Mouse (Mus musculus): ENCODE measurements around the gene Isy1. TPM values are rescaled to one million over a fixed set of nuclear protein-coding genes. Genes with fewer than 3 reads are reported as not detected.
"Not testable (repeated sequence)": the region's sequence is repeated elsewhere in the genome, so short reads cannot be mapped to it uniquely, and the experiment has no call there.

Isy1 gene
- polyA plus RNA-seq, 1 experiment, result 44.4 TPM

DNA sequence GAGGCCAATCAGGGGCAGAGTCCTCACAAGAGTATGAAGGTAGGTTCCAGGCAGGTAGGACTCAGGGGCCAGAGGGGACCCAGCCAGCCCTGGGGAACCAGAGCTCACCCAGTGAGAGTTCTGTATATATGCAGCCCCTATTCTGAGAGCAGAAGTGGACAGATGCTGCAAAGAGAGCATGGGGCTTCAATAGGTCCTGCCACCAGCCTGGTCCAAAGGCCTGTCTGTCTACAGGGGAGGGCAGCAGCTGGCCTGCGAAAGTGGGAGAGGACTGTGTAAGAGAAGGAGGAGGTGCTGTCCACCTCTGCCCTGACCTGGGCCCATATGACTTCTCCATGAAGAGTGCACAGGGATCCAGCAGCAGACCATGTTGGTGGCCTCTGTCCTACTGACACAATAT is 61.9 kb downstream of the Isy1 start:
- Histone ChIP-seq H3K4me3 (ENCODE audit: insufficient read depth, poor library complexity, severe bottlenecking) (no peak overlapping the region), H3K27me3 (ENCODE audit: control insufficient read depth, insufficient read depth, insufficient read length) (no peaks in the 10 kb centered on the region), H3ac (ENCODE audit: control insufficient read depth, insufficient read length, low read depth) (no peak overlapping the region), H3K79me3 (ENCODE audit: low read depth) (no peaks in the 10 kb centered on the region), H3K36me3 (ENCODE audit: control insufficient read depth, insufficient read depth) (no peaks in the 10 kb centered on the region), H3K79me2 (ENCODE audit: control insufficient read depth, insufficient read depth) (no peaks in the 10 kb centered on the region)
- TF ChIP-seq FOSL1 (IDR thresholded peaks at IDR 0.05; ENCODE audit: insufficient read depth, low read length, poor library complexity, severe bottlenecking) (no peak), USF1 (IDR thresholded peaks at IDR 0.05; ENCODE audit: low read depth) (no peak), CEBPB (IDR thresholded peaks at IDR 0.05; ENCODE audit: low read depth) (no peak), CTCF (IDR thresholded peaks at IDR 0.05; ENCODE audit: control insufficient read depth, insufficient read depth, insufficient read length) (no peak), MYOD1 (IDR thresholded peaks at IDR 0.05; ENCODE audit: control insufficient read depth, insufficient read length, low read depth) (no peak), MAX (IDR thresholded peaks at IDR 0.05) (no peak), MYOG (IDR thresholded peaks at IDR 0.05; ENCODE audit: control insufficient read depth, extremely low read depth, insufficient read length) (no peak)

DNA sequence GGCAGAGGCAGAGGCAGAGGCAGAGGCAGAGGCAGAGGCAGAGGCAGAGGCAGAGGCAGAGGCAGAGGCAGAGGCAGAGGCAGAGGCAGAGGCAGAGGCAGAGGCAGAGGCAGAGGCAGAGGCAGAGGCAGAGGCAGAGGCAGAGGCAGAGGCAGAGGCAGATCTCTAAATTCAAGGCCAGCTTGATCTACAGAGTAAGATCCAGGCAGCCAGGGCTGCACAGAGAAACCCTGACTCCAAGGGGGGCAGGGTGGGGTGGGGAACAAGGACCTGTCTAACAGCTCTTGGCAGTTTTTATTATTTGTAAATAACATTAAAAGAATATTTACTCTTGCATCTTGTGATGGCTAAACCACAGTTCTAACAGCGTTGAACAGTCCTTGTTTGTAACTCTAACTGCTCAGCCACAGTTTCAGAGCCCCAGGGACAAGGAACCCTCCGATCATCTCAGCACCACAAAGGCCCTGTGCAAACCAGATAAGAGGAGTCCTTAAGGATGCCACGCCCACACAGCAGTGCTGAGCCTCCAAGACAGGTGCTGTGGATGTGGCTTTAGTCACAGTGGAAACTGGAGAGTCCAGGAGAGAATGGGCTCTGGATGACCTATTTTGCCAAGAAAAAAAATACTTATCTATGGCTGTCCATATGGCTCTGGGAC is 62.9 kb downstream of the Isy1 start:
- H3K36me3 ChIP-seq (ENCODE audit: control insufficient read depth, insufficient read depth), result no peaks in the 10 kb centered on the region
- no peaks in the 10 kb centered on the region for H3K79me3 ChIP-seq (ENCODE audit: low read depth)

DNA sequence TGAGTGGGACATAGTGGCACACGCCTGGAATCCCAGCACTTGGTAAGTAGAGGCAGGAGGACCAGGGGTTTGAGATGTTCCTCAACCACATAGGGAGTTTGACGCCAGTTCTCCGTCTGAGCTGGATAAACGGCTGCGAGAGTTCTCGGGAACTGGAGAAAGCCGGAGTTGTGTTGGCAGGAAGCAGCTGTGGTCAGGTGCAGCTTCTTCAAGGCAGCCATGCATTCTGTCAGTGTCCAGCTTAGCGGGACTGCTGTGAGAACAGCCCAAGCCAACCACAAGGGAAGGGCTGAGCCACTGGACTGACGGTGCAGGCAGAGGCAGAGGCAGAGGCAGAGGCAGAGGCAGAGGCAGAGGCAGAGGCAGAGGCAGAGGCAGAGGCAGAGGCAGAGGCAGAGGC is 63.7 kb downstream of the Isy1 start:
- H3K36me3 ChIP-seq (ENCODE audit: control insufficient read depth, insufficient read depth), result no peaks in the 10 kb centered on the region
- H3K27me3 ChIP-seq (ENCODE audit: control insufficient read depth, insufficient read depth, insufficient read length), result no peaks in the 10 kb centered on the region
- H3K79me2 ChIP-seq (ENCODE audit: control insufficient read depth, insufficient read depth), result no peaks in the 10 kb centered on the region
- H3ac ChIP-seq (ENCODE audit: control insufficient read depth, insufficient read length, low read depth), result no peak overlapping the region
- no peak overlapping the region for H3K4me3 ChIP-seq (ENCODE audit: insufficient read depth, poor library complexity, severe bottlenecking)
- TF ChIP-seq MYOD1 (IDR thresholded peaks at IDR 0.05; ENCODE audit: control insufficient read depth, insufficient read length, low read depth) (no peak), FOSL1 (IDR thresholded peaks at IDR 0.05; ENCODE audit: insufficient read depth, low read length, poor library complexity, severe bottlenecking) (no peak), USF1 (IDR thresholded peaks at IDR 0.05; ENCODE audit: low read depth) (no peak), MYOG (IDR thresholded peaks at IDR 0.05; ENCODE audit: control insufficient read depth, extremely low read depth, insufficient read length) (no peak), CEBPB (IDR thresholded peaks at IDR 0.05; ENCODE audit: low read depth) (no peak), CTCF (IDR thresholded peaks at IDR 0.05; ENCODE audit: control insufficient read depth, insufficient read depth, insufficient read length) (no peak), MAX (IDR thresholded peaks at IDR 0.05) (no peak)
- no peaks in the 10 kb centered on the region for H3K79me3 ChIP-seq (ENCODE audit: low read depth)

More for the DNA sequence above, 62.9 kb downstream of the Isy1 start:
- Histone ChIP-seq H3K79me2 (ENCODE audit: control insufficient read depth, insufficient read depth) (no peaks in the 10 kb centered on the region), H3K27me3 (ENCODE audit: control insufficient read depth, insufficient read depth, insufficient read length) (no peaks in the 10 kb centered on the region), H3ac (ENCODE audit: control insufficient read depth, insufficient read length, low read depth) (no peak overlapping the region), H3K4me3 (ENCODE audit: insufficient read depth, poor library complexity, severe bottlenecking) (no peak overlapping the region)
- no peak for TF ChIP-seq CEBPB (IDR thresholded peaks at IDR 0.05; ENCODE audit: low read depth)
- TF ChIP-seq CTCF (IDR thresholded peaks at IDR 0.05; ENCODE audit: control insufficient read depth, insufficient read depth, insufficient read length), result no peak
- TF ChIP-seq MYOD1 (IDR thresholded peaks at IDR 0.05; ENCODE audit: control insufficient read depth, insufficient read length, low read depth), result peak; percentile 38
- no peak for TF ChIP-seq MAX (IDR thresholded peaks at IDR 0.05)

DNA sequence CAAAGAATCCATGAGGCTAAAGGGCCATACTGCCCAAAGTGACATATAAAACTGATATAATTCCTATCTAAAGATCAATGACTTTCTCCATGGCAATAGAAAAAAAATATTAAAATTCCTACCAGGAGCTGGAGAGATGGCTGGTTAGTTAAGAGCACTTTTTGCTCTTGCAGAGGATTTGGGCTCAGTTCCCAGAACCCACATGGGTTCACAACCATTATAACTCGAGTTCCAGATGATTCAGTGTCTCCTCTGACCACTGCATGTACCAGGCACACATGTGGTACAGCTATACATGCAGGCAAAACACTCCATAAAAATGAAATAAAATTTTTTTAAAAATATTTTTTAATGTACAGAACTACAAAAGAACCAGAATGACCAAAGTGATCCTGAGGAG is 64.1 kb downstream of the Isy1 start:
- no peaks in the 10 kb centered on the region for H3K27me3 ChIP-seq (ENCODE audit: control insufficient read depth, insufficient read depth, insufficient read length)
- H3K79me3 ChIP-seq (ENCODE audit: low read depth), result no peaks in the 10 kb centered on the region
- H3K36me3 ChIP-seq (ENCODE audit: control insufficient read depth, insufficient read depth), result no peaks in the 10 kb centered on the region
- no peak overlapping the region for H3ac ChIP-seq (ENCODE audit: control insufficient read depth, insufficient read length, low read depth)
- H3K4me3 ChIP-seq (ENCODE audit: insufficient read depth, poor library complexity, severe bottlenecking), result no peak overlapping the region
- no peaks in the 10 kb centered on the region for H3K79me2 ChIP-seq (ENCODE audit: control insufficient read depth, insufficient read depth)
- TF ChIP-seq USF1 (IDR thresholded peaks at IDR 0.05; ENCODE audit: low read depth) (no peak), FOSL1 (IDR thresholded peaks at IDR 0.05; ENCODE audit: insufficient read depth, low read length, poor library complexity, severe bottlenecking) (no peak), MYOG (IDR thresholded peaks at IDR 0.05; ENCODE audit: control insufficient read depth, extremely low read depth, insufficient read length) (no peak), MYOD1 (IDR thresholded peaks at IDR 0.05; ENCODE audit: control insufficient read depth, insufficient read length, low read depth) (no peak), MAX (IDR thresholded peaks at IDR 0.05) (no peak)

DNA sequence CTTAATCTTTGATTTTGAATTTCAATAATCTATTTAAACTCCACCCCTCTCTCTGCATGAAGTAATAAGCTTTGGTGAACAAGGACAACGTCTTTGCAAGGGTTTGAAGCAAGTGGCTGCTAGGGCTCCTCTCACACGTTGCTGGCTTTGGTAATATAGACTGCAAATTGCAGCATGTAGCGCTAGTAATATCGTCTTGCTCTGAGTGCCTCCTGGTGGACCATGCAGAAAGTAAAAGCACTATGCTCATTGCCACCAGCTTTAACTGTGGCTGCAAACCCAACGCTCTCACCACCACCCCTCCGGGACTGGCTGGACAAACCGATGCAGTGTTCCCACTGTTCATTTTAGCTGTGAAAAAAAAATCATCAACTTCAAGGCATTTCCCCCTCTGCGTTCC is 68.0 kb downstream of the Isy1 start:
- Histone ChIP-seq H3K79me2 (ENCODE audit: control insufficient read depth, insufficient read depth) (no peaks in the 10 kb centered on the region), H3K27me3 (ENCODE audit: control insufficient read depth, insufficient read depth, insufficient read length) (no peaks in the 10 kb centered on the region), H3K4me3 (ENCODE audit: insufficient read depth, poor library complexity, severe bottlenecking) (no peak overlapping the region), H3K79me3 (ENCODE audit: low read depth) (no peaks in the 10 kb centered on the region), H3ac (ENCODE audit: control insufficient read depth, insufficient read length, low read depth) (no peak overlapping the region), H3K36me3 (ENCODE audit: control insufficient read depth, insufficient read depth) (no peaks in the 10 kb centered on the region)
- TF ChIP-seq MYOD1 (IDR thresholded peaks at IDR 0.05; ENCODE audit: control insufficient read depth, insufficient read length, low read depth), result no peak
- TF ChIP-seq CTCF (IDR thresholded peaks at IDR 0.05; ENCODE audit: control insufficient read depth, insufficient read depth, insufficient read length), result peak; percentile 9

DNA sequence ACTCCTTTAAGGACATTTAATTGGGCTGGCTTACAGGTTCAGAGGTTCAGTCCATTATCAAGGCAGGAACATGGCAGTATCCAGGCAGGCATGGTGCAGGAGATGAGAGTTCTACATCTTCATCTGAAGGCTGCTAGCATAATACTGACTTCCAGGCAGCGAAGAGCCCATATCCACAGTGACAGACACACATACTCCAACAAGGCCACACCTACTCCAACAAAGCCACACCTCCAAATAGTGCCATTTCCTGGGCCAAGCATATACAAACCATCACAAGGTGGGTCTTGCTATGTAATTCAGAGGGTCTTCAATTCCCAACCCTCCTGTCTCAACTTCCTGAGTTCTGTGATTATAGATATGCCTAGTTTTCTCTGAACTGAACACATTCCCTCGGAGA is 74.3 kb downstream of the Isy1 start:
- not testable (repeated sequence) for H3K4me3 ChIP-seq (ENCODE audit: insufficient read depth, poor library complexity, severe bottlenecking); H3K36me3 ChIP-seq (ENCODE audit: control insufficient read depth, insufficient read depth); H3ac ChIP-seq (ENCODE audit: control insufficient read depth, insufficient read length, low read depth); H3K79me3 ChIP-seq (ENCODE audit: low read depth); H3K27me3 ChIP-seq (ENCODE audit: control insufficient read depth, insufficient read depth, insufficient read length); H3K79me2 ChIP-seq (ENCODE audit: control insufficient read depth, insufficient read depth)

Other genes with a start within 250 kb of the Isy1 start
- gene Prokr1, start 248.1 kb downstream of the Isy1 start, polyA plus RNA-seq (2012; fragmentation: generic; extraction: Trizol), result 0.36 TPM
- 5.8 TPM for gene Aplf, start 166.6 kb downstream of the Isy1 start, polyA plus RNA-seq (2012; fragmentation: generic; extraction: Trizol)
- 0.05 TPM for gene Efcc1, start 107.9 kb downstream of the Isy1 start, polyA plus RNA-seq (2012; fragmentation: generic; extraction: Trizol)
- not detected for gene Gp9, start 60.7 kb downstream of the Isy1 start, polyA plus RNA-seq (2012; fragmentation: generic; extraction: Trizol)
- 8.3 TPM for gene Rab43, start 26.6 kb downstream of the Isy1 start, polyA plus RNA-seq (2012; fragmentation: generic; extraction: Trizol)
- gene Gm45140, start 3.0 kb downstream of the Isy1 start, polyA plus RNA-seq (2012; fragmentation: generic; extraction: Trizol), result 2.3 TPM
- 353 TPM for gene Cnbp, start 12.3 kb upstream of the Isy1 start, polyA plus RNA-seq (2012; fragmentation: generic; extraction: Trizol)
- 115 TPM for gene Copg1, start 49.0 kb upstream of the Isy1 start, polyA plus RNA-seq (2012; fragmentation: generic; extraction: Trizol)
- gene Hmces, start 75.1 kb upstream of the Isy1 start, polyA plus RNA-seq (2012; fragmentation: generic; extraction: Trizol), result 43.5 TPM
- 58.5 TPM for gene H1fx, start 142.8 kb upstream of the Isy1 start, polyA plus RNA-seq (2012; fragmentation: generic; extraction: Trizol)
- 197 TPM for gene Rab7, start 206.5 kb upstream of the Isy1 start, polyA plus RNA-seq (2012; fragmentation: generic; extraction: Trizol)
- gene Rpn1, start 245.7 kb upstream of the Isy1 start, polyA plus RNA-seq (2012; fragmentation: generic; extraction: Trizol), result 181 TPM